Mouse (Mus musculus) neutrophil, adult 59 days (primary cell): Measurements from ENCODE around the gene Gm21750. TPM values are rescaled to one million over a fixed set of nuclear protein-coding genes. Genes with fewer than 3 reads are reported as not detected.

Experiments
- total RNA-seq, 2 experiments: library from RNA; stranded (reverse); gene quantifications; 1 replicate in 1 of 2; 2 replicates in 1 of 2; pipeline ENCODE4 v1.2.4; 2023

Gene Gm21750
- not detected for total RNA-seq

DNA sequence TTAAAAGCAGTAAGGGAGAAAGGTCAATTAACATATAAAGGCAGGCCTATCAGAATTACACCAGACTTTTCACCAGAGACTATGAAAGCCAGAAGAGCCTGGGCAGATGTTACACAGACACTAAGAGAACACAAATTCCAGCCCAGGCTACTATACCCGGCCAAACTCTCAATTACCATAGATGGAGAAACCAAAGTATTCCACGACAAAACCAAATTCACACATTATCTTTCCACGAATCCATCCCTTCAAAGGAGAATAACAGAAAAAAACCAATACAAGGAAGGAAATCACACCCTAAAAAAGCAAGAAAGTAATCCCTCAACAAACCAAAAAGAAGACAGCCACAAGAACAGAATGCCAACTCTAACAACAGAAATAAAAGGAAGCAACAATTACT is at the start of gene Gm21750:
Gm21750 (plus strand) TSS at position 301 of the 400 bp plus-strand sequence.

Other genes starting within 250 kb of the Gm21750 start
- gene Med4, start 151.2 kb upstream of the Gm21750 start, total RNA-seq, result 10 to 100 TPM; 27.6 to 29.8 TPM
- 10 to 100 TPM; 28.8 to 32.1 TPM for gene Sucla2, start 135.9 kb upstream of the Gm21750 start, total RNA-seq
- gene Nudt15, start 113.0 kb upstream of the Gm21750 start, total RNA-seq, result 1 to 10 TPM; 3.7 to 4.5 TPM